Mouse (Mus musculus): ENCODE results near the gene Armh3. TPM values are rescaled to one million over a fixed set of nuclear protein-coding genes. Genes with fewer than 3 reads are reported as not detected.
"Not testable (repeated sequence)": the region's sequence is repeated elsewhere in the genome, so short reads cannot be mapped to it uniquely, and the experiment has no call there.

The Armh3 gene
- polyA plus RNA-seq, 1 experiment from 2014 or later = 19.4 TPM

DNA sequence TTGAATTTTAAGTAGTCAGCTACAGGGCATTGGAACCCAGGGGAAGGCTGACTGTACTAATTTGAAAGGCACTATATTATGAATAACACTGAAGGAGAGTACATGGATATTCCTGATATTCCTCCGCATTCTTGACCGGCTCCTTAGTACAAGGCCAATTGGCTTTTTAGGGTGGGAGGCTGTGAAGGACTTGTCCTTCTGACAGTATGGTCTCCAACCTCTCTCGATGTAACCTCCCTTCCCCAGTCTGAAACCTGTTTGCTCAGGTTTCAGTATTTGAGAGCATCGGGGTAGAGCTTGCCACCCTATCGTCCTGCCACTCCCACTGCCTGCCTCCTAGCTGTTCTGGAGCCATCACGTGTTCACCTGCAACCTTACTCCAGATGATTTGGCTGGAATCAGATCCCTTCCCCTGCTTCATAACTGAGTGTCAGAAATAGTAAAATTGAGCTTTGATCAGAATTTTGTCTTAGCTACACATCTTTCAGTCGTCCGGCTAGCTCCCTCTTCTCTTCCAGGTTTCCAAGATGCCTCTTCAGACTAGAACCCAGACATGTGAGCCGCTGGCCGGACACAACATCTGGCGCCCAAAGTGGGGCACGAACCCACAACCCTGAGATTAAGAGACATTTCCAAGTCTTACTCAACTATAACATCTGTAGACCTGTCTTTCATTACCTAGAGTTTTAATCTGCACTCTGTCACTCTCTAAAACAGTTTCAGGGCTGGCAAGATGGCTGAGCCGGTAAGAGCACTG is 4.1 kb downstream of the Armh3 start:
- Histone ChIP-seq H3K27me3 (ENCODE audit: insufficient read depth, poor library complexity, severe bottlenecking) (no peaks in the 10 kb centered on the region), H3K36me3 (peaks cover 25% of the 10 kb centered on the region), H3K4me1 (replicated peaks) (peaks cover 12% of the 10 kb centered on the region; the same call in 1 of the 2 replicates), H3K27ac (no peak overlapping the region), H3K9me3 (peaks cover 18% of the 10 kb centered on the region), H3K4me3 (no peak overlapping the region)
- DNase-seq (ENCODE audit: low spot score) = no peak
- 95% methylated on average over 13 of the region's 13 CpGs for WGBS

- H3K4me1 ChIP-seq (replicated peaks); H3K27ac ChIP-seq; H3K4me3 ChIP-seq; H3K27me3 ChIP-seq (ENCODE audit: insufficient read depth, poor library complexity, severe bottlenecking); DNase-seq (ENCODE audit: low spot score): not testable (repeated sequence)
- peaks cover 30% of the 10 kb centered on the region for H3K36me3 ChIP-seq
- peaks cover 18% of the 10 kb centered on the region for H3K9me3 ChIP-seq
- 88% methylated on average over 6 of the region's 6 CpGs for WGBS
These were observed 4.8 kb downstream of the Armh3 start for GRCm38 (mm10) chr19:45993441-45993840.

DNA sequence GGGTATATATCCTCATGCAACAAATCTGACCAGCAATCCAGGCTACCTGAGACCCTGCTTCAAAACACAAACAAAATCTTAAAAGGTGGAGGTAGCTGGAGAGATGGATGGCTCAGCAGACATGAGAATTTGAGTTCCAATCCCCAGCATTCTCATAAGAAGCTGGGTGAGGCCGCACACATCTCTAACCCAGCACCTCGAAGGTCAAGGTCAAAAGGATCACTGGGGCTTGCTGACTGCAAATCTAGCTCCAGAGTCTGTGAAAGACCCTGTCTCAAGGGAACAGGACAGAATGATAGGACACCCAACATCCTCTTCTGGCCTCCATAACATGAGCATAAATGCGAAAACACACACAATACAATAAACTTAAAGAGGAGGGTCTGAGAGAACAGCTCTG is 7.1 kb downstream of the Armh3 start:
- H3K27me3 ChIP-seq (ENCODE audit: insufficient read depth, poor library complexity, severe bottlenecking) = no peaks in the 10 kb centered on the region
- H3K27ac ChIP-seq = no peak overlapping the region
- no peak overlapping the region for H3K4me3 ChIP-seq
- 95% methylated on average over 3 of the region's 3 CpGs for WGBS
- H3K4me1 ChIP-seq (replicated peaks) = no peaks in the 10 kb centered on the region
- no peak for DNase-seq (ENCODE audit: low spot score)
- peaks cover 18% of the 10 kb centered on the region for H3K9me3 ChIP-seq
- peaks cover 37% of the 10 kb centered on the region for H3K36me3 ChIP-seq

- Histone ChIP-seq H3K27me3 (ENCODE audit: insufficient read depth, poor library complexity, severe bottlenecking) (no peaks in the 10 kb centered on the region), H3K4me3 (no peak overlapping the region), H3K27ac (no peak overlapping the region), H3K36me3 (0 out of 2 replicates have a peak, but pooled peaks cover 15% of the 10 kb centered on the region), H3K4me1 (replicated peaks) (no peaks in the 10 kb centered on the region), H3K9me3 (no peaks in the 10 kb centered on the region)
- DNase-seq (ENCODE audit: low spot score) = no peak
- 95% methylated on average over 3 of the region's 3 CpGs for WGBS
These were observed 10.1 kb downstream of the Armh3 start for GRCm38 (mm10) chr19:45988238-45988637.

- no peaks in the 10 kb centered on the region for H3K4me1 ChIP-seq (replicated peaks)
- H3K4me3 ChIP-seq = no peak overlapping the region
- DNase-seq (ENCODE audit: low spot score) = no peak
- H3K27me3 ChIP-seq (ENCODE audit: insufficient read depth, poor library complexity, severe bottlenecking) = no peaks in the 10 kb centered on the region
- H3K27ac ChIP-seq = no peak overlapping the region
- 0 out of 2 replicates have a peak, but pooled peaks cover 19% of the 10 kb centered on the region for H3K36me3 ChIP-seq
- H3K9me3 ChIP-seq = no peaks in the 10 kb centered on the region
These were observed 13.9 kb downstream of the Armh3 start for GRCm38 (mm10) chr19:45984379-45984778.

GRCm38 (mm10) chr19:45960770-45961169 is 37.5 kb downstream of the Armh3 start:
- 50% methylated on average over 5 of the region's 5 CpGs for WGBS
- H3K27ac ChIP-seq = no peak overlapping the region
- DNase-seq (ENCODE audit: low spot score) = no peak
- no peak overlapping the region for H3K4me3 ChIP-seq
- no peaks in the 10 kb centered on the region for H3K27me3 ChIP-seq (ENCODE audit: insufficient read depth, poor library complexity, severe bottlenecking)
- no peaks in the 10 kb centered on the region for H3K9me3 ChIP-seq
- peaks cover 56% of the 10 kb centered on the region for H3K36me3 ChIP-seq
- no peaks in the 10 kb centered on the region for H3K4me1 ChIP-seq (replicated peaks)

DNA sequence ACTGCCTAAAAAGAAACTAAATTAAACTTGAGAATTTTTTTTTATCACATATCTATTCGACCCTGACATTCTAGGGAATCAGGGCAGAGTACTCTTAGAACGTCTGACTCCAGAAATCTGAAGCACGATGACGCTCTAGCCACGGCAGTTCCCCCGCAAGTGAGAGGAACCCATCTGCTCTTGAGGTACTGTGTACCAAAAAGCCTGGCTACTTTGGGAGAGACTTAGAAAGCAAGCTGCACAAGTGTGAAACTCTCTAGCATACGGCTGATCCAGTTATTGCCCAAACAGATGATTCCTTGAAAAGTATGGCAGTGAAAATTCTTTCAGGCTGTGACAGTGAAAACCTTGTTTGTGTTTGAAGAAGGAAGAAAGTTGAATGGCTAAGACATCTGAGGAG is 41.6 kb downstream of the Armh3 start:
- H3K36me3 ChIP-seq = peaks cover 31% of the 10 kb centered on the region
- no peak overlapping the region for H3K4me3 ChIP-seq
- H3K9me3 ChIP-seq = no peaks in the 10 kb centered on the region
- no peaks in the 10 kb centered on the region for H3K4me1 ChIP-seq (replicated peaks)
- 93% methylated on average over 7 of the region's 7 CpGs for WGBS
- DNase-seq (ENCODE audit: low spot score) = no peak
- no peaks in the 10 kb centered on the region for H3K27me3 ChIP-seq (ENCODE audit: insufficient read depth, poor library complexity, severe bottlenecking)
- H3K27ac ChIP-seq = no peak overlapping the region

GRCm38 (mm10) chr19:45953286-45953685 is 45.0 kb downstream of the Armh3 start:
- Histone ChIP-seq H3K27ac (no peak overlapping the region), H3K4me1 (replicated peaks) (no peaks in the 10 kb centered on the region), H3K36me3 (peaks cover 30% of the 10 kb centered on the region), H3K4me3 (no peak overlapping the region), H3K9me3 (no peaks in the 10 kb centered on the region), H3K27me3 (ENCODE audit: insufficient read depth, poor library complexity, severe bottlenecking) (no peaks in the 10 kb centered on the region)
- DNase-seq (ENCODE audit: low spot score) = peak; percentile 7
- 16% methylated on average over 3 of the region's 3 CpGs for WGBS

DNA sequence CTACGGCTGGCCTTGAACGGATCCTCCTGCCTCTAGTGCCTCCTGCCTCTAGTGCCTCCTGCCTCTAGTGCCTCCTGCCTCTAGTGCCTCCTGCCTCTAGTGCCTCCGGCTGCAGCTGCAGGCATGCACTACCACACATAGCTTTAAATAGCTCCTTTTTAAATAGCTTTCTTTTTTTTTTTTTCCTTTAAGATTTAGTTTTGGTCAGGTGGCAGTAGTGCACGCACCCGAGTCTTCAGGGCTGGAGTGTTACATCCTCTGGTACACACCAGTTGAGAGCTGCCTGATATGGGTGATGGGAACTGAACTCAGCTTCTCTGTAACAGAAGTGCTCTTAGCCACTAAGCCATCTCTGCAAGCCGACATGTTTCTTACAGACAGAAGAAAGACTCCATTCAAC is 49.1 kb downstream of the Armh3 start:
- Histone ChIP-seq H3K27ac (no peak overlapping the region), H3K4me3 (no peak overlapping the region), H3K36me3 (peaks cover 35% of the 10 kb centered on the region), H3K27me3 (ENCODE audit: insufficient read depth, poor library complexity, severe bottlenecking) (no peaks in the 10 kb centered on the region), H3K4me1 (replicated peaks) (no peaks in the 10 kb centered on the region), H3K9me3 (no peaks in the 10 kb centered on the region)
- no peak for DNase-seq (ENCODE audit: low spot score)
- WGBS = 86% methylated on average over 6 of the region's 6 CpGs

DNA sequence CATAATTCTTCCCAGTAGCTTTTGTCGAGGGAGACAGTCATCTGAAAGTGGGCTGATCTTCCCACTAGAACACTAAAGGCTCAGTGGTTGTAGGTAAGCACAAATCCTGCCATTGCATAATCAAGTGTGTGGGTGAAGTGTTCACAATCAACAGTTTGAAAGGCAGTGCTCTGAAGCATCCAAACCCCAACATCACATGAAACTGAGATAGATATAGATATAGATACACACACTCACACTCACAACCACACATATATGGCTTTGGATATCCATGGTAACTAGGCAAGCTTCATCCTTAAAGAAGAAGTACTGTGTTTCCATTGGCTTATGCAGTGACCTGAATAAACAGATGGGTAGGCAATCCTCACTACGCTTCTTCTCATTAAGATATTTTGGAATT is 50.5 kb downstream of the Armh3 start:
- H3K36me3 ChIP-seq = peaks cover 42% of the 10 kb centered on the region
- H3K4me1 ChIP-seq (replicated peaks) = no peaks in the 10 kb centered on the region
- H3K27me3 ChIP-seq (ENCODE audit: insufficient read depth, poor library complexity, severe bottlenecking) = no peaks in the 10 kb centered on the region
- no peaks in the 10 kb centered on the region for H3K9me3 ChIP-seq
- no peak overlapping the region for H3K4me3 ChIP-seq
- no peak overlapping the region for H3K27ac ChIP-seq
- no peak for DNase-seq (ENCODE audit: low spot score)
- WGBS = 86% methylated on average over 2 of the region's 2 CpGs

DNA sequence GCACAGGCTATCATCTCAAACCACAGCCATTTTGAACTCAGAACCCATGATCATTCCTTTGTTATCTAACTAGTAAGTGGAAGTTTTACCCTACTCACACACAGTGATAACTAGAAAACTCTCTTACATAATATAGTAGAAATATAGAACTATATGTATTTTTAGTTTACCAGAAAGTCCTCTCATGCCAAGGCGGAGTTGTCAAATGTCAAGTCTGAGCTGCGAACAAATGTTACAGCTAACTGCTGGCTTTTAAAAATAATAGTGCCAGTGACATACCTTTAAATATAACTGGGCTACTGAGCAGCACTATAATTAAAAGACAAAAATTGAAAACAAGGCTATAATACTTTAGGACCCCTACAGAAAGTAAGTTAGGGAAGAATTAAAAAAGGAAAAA is 51.0 kb downstream of the Armh3 start:
- Histone ChIP-seq H3K27me3 (ENCODE audit: insufficient read depth, poor library complexity, severe bottlenecking) (no peaks in the 10 kb centered on the region), H3K27ac (no peak overlapping the region), H3K4me1 (replicated peaks) (no peaks in the 10 kb centered on the region), H3K36me3 (peaks cover 42% of the 10 kb centered on the region), H3K4me3 (no peak overlapping the region), H3K9me3 (no peaks in the 10 kb centered on the region)
- 91% methylated on average over 2 of the region's 2 CpGs for WGBS
- DNase-seq (ENCODE audit: low spot score) = no peak

- no peak for DNase-seq (ENCODE audit: low spot score)
- H3K36me3 ChIP-seq = peaks cover 42% of the 10 kb centered on the region
- no peaks in the 10 kb centered on the region for H3K27me3 ChIP-seq (ENCODE audit: insufficient read depth, poor library complexity, severe bottlenecking)
- H3K9me3 ChIP-seq = no peaks in the 10 kb centered on the region
- no peak overlapping the region for H3K4me3 ChIP-seq
- no peaks in the 10 kb centered on the region for H3K4me1 ChIP-seq (replicated peaks)
- 92% methylated on average over 9 of the region's 9 CpGs for WGBS
- no peak overlapping the region for H3K27ac ChIP-seq
These were observed 51.7 kb downstream of the Armh3 start for GRCm38 (mm10) chr19:45946541-45946940.

GRCm38 (mm10) chr19:45945986-45946385 is 52.3 kb downstream of the Armh3 start:
- H3K27ac ChIP-seq = no peak overlapping the region
- H3K27me3 ChIP-seq (ENCODE audit: insufficient read depth, poor library complexity, severe bottlenecking) = no peaks in the 10 kb centered on the region
- no peak for DNase-seq (ENCODE audit: low spot score)
- H3K36me3 ChIP-seq = peaks cover 42% of the 10 kb centered on the region
- WGBS = 92% methylated on average over 2 of the region's 2 CpGs
- H3K9me3 ChIP-seq = no peaks in the 10 kb centered on the region
- no peak overlapping the region for H3K4me3 ChIP-seq
- no peaks in the 10 kb centered on the region for H3K4me1 ChIP-seq (replicated peaks)

GRCm38 (mm10) chr19:45943758-45944157 is 54.5 kb downstream of the Armh3 start:
- H3K9me3 ChIP-seq = no peaks in the 10 kb centered on the region
- DNase-seq (ENCODE audit: low spot score) = no peak
- H3K36me3 ChIP-seq = peaks cover 33% of the 10 kb centered on the region
- no peaks in the 10 kb centered on the region for H3K27me3 ChIP-seq (ENCODE audit: insufficient read depth, poor library complexity, severe bottlenecking)
- H3K27ac ChIP-seq = no peak overlapping the region
- no peak overlapping the region for H3K4me3 ChIP-seq
- H3K4me1 ChIP-seq (replicated peaks) = no peaks in the 10 kb centered on the region
- WGBS = 88% methylated on average over 4 of the region's 4 CpGs

Data from hindbrain, embryonic 10.5 days (tissue).